Mouse (Mus musculus): ENCODE results near the gene Ccdc61. TPM values are rescaled to one million over a fixed set of nuclear protein-coding genes. Genes with fewer than 3 reads are reported as not detected.

Ccdc61 gene
- polyA plus RNA-seq (2017; shearing (Covaris generic)), result 10 to 100 TPM; 34.8 to 42.9 TPM

GRCm38 (mm10) chr7:18910241-18910831, at the start of gene Ccdc61:
TSS of gene Ccdc61 (minus strand) at chr7:18910415.

GRCm38 (mm10) chr7:18925162-18925938, 15.1 kb upstream of the Ccdc61 start, which contains the start of gene Nova2:
TSS of gene Nova2 (plus strand) at chr7:18925888.

GRCm38 (mm10) chr7:18871031-18871430, 39.2 kb downstream of the Ccdc61 start, which contains the start of gene Pglyrp1:
TSS of gene Pglyrp1 (plus strand) at chr7:18871331.

Other genes starting within 250 kb of the Ccdc61 start
- under 1 TPM in 1 of 2 experiments, not detected in 1; 0.94 TPM for gene Psg20, start 224.2 kb downstream of the Ccdc61 start, polyA plus RNA-seq (2017; shearing (Covaris generic))
- not detected for gene Psg22, start 192.3 kb downstream of the Ccdc61 start, polyA plus RNA-seq (2017; shearing (Covaris generic))
- gene Psg19, start 111.9 kb downstream of the Ccdc61 start, polyA plus RNA-seq (2017; shearing (Covaris generic)), result 1 to 10 TPM in 1 of 2 experiments, not detected in 1; 1.0 TPM
- gene Psg17, start 88.8 kb downstream of the Ccdc61 start, polyA plus RNA-seq (2017; shearing (Covaris generic)), result not detected
- gene Mill2, start 70.4 kb downstream of the Ccdc61 start, polyA plus RNA-seq (2017; shearing (Covaris generic)), result under 1 TPM in 1 of 2 experiments, not detected in 1; 0.68 TPM
- gene Pglyrp1, start 39.1 kb downstream of the Ccdc61 start, polyA plus RNA-seq (2017; shearing (Covaris generic)), result 100 to 1,000 TPM in 1 of 2 experiments, 10 to 100 TPM in 1; 88.7 to 183 TPM
- gene Nova2, start 15.5 kb upstream of the Ccdc61 start, polyA plus RNA-seq (2017; shearing (Covaris generic)), result under 1 TPM; 0.06 to 0.59 TPM
- under 1 TPM in 1 of 2 experiments, not detected in 1; 0.42 TPM for gene Nanos2, start 77.0 kb upstream of the Ccdc61 start, polyA plus RNA-seq (2017; shearing (Covaris generic))
- 1 to 10 TPM; 7.5 to 8.4 TPM for gene Mypop, start 80.8 kb upstream of the Ccdc61 start, polyA plus RNA-seq (2017; shearing (Covaris generic))
- gene Irf2bp1, start 93.6 kb upstream of the Ccdc61 start, polyA plus RNA-seq (2017; shearing (Covaris generic)), result 10 to 100 TPM; 48.7 to 64.1 TPM
- gene Foxa3, start 113.1 kb upstream of the Ccdc61 start, polyA plus RNA-seq (2017; shearing (Covaris generic)), result under 1 TPM; 0.07 to 0.64 TPM
- gene Sympk, start 114.0 kb upstream of the Ccdc61 start, polyA plus RNA-seq (2017; shearing (Covaris generic)), result 10 to 100 TPM; 22.4 to 23.4 TPM
- gene Rsph6a, start 144.3 kb upstream of the Ccdc61 start, polyA plus RNA-seq (2017; shearing (Covaris generic)), result under 1 TPM in 1 of 2 experiments, not detected in 1; 0.16 TPM
- gene Dmwd, start 165.8 kb upstream of the Ccdc61 start, polyA plus RNA-seq (2017; shearing (Covaris generic)), result 1 to 10 TPM in 1 of 2 experiments, not detected in 1; 1.4 TPM
- under 1 TPM; 0.35 to 0.40 TPM for gene Dmpk, start 173.4 kb upstream of the Ccdc61 start, polyA plus RNA-seq (2017; shearing (Covaris generic))
- gene Six5, start 184.2 kb upstream of the Ccdc61 start, polyA plus RNA-seq (2017; shearing (Covaris generic)), result under 1 TPM; 0.15 to 0.88 TPM
- under 1 TPM in 1 of 2 experiments, not detected in 1; 0.11 TPM for gene Gm4969, start 208.0 kb upstream of the Ccdc61 start, polyA plus RNA-seq (2017; shearing (Covaris generic))
- 10 to 100 TPM; 18.1 to 22.6 TPM for gene Fbxo46, start 209.4 kb upstream of the Ccdc61 start, polyA plus RNA-seq (2017; shearing (Covaris generic))
- gene Qpctl, start 238.9 kb upstream of the Ccdc61 start, polyA plus RNA-seq (2017; shearing (Covaris generic)), result 10 to 100 TPM in 1 of 2 experiments, 1 to 10 TPM in 1; 9.6 to 11.2 TPM
- 10 to 100 TPM; 35.0 to 39.0 TPM for gene Snrpd2, start 239.3 kb upstream of the Ccdc61 start, polyA plus RNA-seq (2017; shearing (Covaris generic))

Data from inflammation-experienced regulatory T-cells (primary cell).